Mouse (Mus musculus) intestine, embryonic 16.5 days (tissue): Measurements from ENCODE around the gene Elovl6. TPM values are rescaled to one million over a fixed set of nuclear protein-coding genes. Genes with fewer than 3 reads are reported as not detected.

ENCODE experiments used
- ATAC-seq: fragments of 200-750 bp; cut with Nextera tagmentation; 2 replicates; pipeline ENCODE4 v1.8.0; 2017; ENCODE audit warnings: moderate TSS enrichment, moderate library complexity
- H3K27ac ChIP-seq: fragments of 300-500 bp; sonication (generic); 2 replicates; pipeline ENCODE4 v1.5.1; 2014; ENCODE audit warnings: mild to moderate bottlenecking, low read length
- H3K27me3 ChIP-seq: fragments of 300-500 bp; sonication (generic); replicated peaks from 2 replicates; pipeline ENCODE4 v1.6.1; 2014; ENCODE audit warnings: low read length, control low read depth, mixed read lengths; ENCODE audit not compliant: control insufficient read depth, insufficient read depth
- H3K36me3 ChIP-seq: fragments of 300-500 bp; sonication (generic); 2 replicates; pipeline ENCODE4 v1.6.1; 2014; ENCODE audit warnings: low read length, control low read depth; ENCODE audit not compliant: control insufficient read depth, insufficient read depth
- H3K4me1 ChIP-seq: fragments of 300-500 bp; sonication (generic); 2 replicates; pipeline ENCODE4 v1.6.1; 2014; ENCODE audit warnings: low read length, control low read depth, mixed read lengths; ENCODE audit not compliant: control insufficient read depth, insufficient read depth
- H3K4me2 ChIP-seq: fragments of 300-500 bp; sonication (generic); 2 replicates; pipeline ENCODE4 v1.6.1; 2014; ENCODE audit warnings: low read depth, low read length, control low read depth
- H3K4me3 ChIP-seq: fragments of 300-500 bp; sonication (generic); 2 replicates; pipeline ENCODE4 v1.5.1; 2014; ENCODE audit warnings: mild to moderate bottlenecking, low read length
- H3K9ac ChIP-seq: fragments of 300-500 bp; sonication (generic); 2 replicates; pipeline ENCODE4 v1.6.1; 2014; ENCODE audit warnings: low read depth, low read length
- H3K9me3 ChIP-seq: fragments of 300-500 bp; sonication (generic); 2 replicates; pipeline ENCODE4 v1.6.1; 2016; ENCODE audit warnings: low read length, control low read depth; ENCODE audit not compliant: control insufficient read depth
- WGBS: fragments of 180-500 bp; shearing (Covaris S2); extraction: QIAGEN DNeasy Blood & Tissue Kit; methylation state at CpG from one replicate; pipeline ENCODE4 v1.1.7; 2014; 5-methylcytosine and 5-hydroxymethylcytosine counted together
- polyA plus RNA-seq: library from polyadenylated mRNA; unstranded; fragments of >200 nt; fragmentation: Nextera tagmentation; extraction: Ambion mirVana; gene quantifications from 2 replicates; pipeline ENCODE4 v1.2.1, GENCODE M21; 2015

Elovl6 gene
- polyA plus RNA-seq, 1 experiment from 2014 or later: 51.7 TPM

DNA sequence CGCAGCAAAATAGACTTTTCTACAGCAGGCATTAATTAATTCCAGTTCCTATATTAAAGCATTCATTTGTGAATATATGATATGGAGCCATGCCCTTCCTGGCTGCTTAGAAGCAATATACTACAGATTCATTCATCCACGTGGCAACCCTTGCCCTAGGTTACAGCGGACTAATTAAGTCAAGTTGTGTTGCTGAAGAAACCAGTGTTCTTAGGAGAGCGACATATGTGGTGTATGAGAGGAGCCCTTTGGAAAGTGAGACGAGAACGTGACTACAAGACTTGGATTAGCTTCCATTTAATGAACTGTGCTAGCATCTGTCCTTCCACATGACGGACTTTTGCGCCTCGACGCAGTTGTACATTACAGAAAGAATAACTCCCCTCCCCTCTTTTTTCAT lies 115.2 kb downstream of the Elovl6 start:
- Histone ChIP-seq H3K36me3 (no peaks in the 10 kb centered on the region), H3K27ac (no peak overlapping the region), H3K4me1 (0 out of 2 replicates have a peak, but pooled peaks cover 5% of the 10 kb centered on the region), H3K27me3 (no peaks in the 10 kb centered on the region), H3K9ac (no peak overlapping the region), H3K9me3 (no peaks in the 10 kb centered on the region), H3K4me2 (no peak overlapping the region), H3K4me3 (no peak overlapping the region)
- WGBS: 87% methylated on average over 10 of the region's 10 CpGs
- no peak for ATAC-seq

DNA sequence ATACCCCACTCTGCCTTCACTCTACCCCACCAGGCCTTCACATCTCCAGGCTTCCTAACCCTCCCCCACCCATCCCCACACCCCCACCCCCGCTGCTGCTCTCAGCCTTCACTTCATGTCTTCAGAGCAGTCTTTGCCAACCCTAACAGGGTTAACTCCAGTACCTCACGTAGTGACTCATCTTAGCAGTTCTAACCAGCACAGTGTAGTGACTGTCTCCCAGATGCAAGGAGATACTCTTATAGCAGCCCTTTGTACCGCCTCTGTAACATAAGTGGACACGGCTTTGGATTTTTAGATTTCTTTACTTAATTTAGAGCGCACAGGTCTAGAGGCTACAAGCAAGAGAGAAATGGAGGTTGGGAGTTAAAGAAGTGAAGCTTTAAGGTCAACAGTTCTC lies 116.4 kb downstream of the Elovl6 start:
- Histone ChIP-seq H3K4me1 (0 out of 2 replicates have a peak, but pooled peaks cover 5% of the 10 kb centered on the region), H3K9me3 (no peaks in the 10 kb centered on the region), H3K4me2 (no peak overlapping the region), H3K4me3 (no peak overlapping the region), H3K9ac (no peak overlapping the region), H3K36me3 (no peaks in the 10 kb centered on the region), H3K27me3 (no peaks in the 10 kb centered on the region), H3K27ac (no peak overlapping the region)
- no peak for ATAC-seq
- WGBS: 79% methylated on average over 5 of the region's 5 CpGs

DNA sequence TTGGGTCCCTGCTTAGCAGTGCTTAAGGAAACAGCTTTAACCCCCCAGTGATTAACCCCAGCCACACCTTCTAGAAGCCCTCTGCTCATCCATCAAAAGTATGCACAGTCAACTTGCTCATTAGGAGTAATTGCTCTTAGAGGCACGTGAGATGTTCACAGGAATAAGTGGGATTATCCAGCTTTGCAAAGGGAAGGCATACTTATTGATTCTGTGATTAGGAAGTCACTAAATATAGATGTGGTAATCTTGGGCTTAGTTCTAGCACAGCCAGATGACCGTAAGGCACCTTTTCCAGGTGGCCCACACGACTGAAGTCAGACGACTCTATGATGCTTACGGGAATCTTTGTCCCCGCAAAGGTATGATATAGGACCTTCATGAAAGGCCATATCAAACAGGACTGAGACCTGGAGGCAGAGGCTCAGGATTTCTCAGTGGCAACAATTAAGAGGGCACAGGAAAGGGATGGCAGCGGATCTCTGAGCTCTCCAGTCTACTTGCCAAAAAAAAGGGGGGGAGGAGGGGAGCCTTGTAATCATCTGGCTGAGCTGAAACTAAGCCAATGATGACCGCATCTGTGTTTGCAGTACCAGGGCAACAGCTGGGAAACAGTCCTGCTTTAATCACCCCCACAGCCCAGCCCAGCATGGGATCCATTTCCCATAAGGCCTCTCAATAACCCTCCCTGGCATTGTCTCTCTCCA lies 117.6 kb downstream of the Elovl6 start:
- 0 out of 2 replicates have a peak, but pooled peaks cover 5% of the 10 kb centered on the region for H3K4me1 ChIP-seq
- H3K9me3 ChIP-seq: no peaks in the 10 kb centered on the region
- ATAC-seq: peak; percentile 69
- no peak overlapping the region for H3K4me2 ChIP-seq
- H3K4me3 ChIP-seq: no peak overlapping the region
- H3K36me3 ChIP-seq: no peaks in the 10 kb centered on the region
- no peak overlapping the region for H3K9ac ChIP-seq
- H3K27me3 ChIP-seq: no peaks in the 10 kb centered on the region
- H3K27ac ChIP-seq: no peak overlapping the region
- 66% methylated on average over 8 of the region's 8 CpGs for WGBS

DNA sequence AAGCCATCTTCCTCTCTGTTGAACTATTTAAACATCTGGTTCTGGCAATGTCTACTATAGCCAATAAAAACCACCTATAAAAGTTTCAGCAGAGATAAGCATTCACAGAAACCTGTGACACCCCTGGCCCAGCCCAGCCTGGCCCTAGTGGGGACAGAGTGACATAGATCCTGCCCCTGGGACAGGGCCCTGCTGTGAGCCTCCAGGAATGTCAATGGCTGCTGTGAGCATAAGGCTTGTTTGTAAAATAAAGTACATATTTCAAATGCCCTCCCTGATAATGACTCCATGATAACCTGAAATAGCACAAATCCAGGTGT lies 118.1 kb downstream of the Elovl6 start:
- no peaks in the 10 kb centered on the region for H3K9me3 ChIP-seq
- no peaks in the 10 kb centered on the region for H3K27me3 ChIP-seq
- no peak overlapping the region for H3K27ac ChIP-seq
- H3K4me1 ChIP-seq: 0 out of 2 replicates have a peak, but pooled peaks cover 5% of the 10 kb centered on the region
- no peak overlapping the region for H3K4me3 ChIP-seq
- no peak overlapping the region for H3K4me2 ChIP-seq
- peak; percentile 82 for ATAC-seq
- H3K9ac ChIP-seq: no peak overlapping the region
- no peaks in the 10 kb centered on the region for H3K36me3 ChIP-seq

DNA sequence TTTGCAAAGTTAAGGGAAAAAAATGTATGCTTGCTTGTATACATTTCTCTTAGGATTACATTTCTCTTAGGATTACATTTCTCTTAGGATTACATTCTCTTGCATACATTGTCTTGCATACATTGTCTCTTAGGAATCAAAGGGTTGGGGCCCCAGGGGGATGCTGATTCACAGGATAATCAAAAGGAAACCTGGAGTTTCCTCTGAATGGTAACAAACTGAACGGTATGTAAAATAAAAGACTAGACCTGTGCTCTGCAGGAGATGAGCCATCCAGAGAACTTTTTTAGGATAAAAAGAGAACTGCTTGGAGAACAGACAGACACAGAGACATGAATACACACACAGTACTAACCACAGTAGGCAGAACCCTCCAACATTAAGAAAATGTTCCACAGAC lies 118.8 kb downstream of the Elovl6 start:
- WGBS: 43% methylated on average over 1 of the region's 1 CpGs
- Histone ChIP-seq H3K9me3 (no peaks in the 10 kb centered on the region), H3K9ac (no peak overlapping the region), H3K4me3 (no peak overlapping the region), H3K4me2 (no peak overlapping the region), H3K27me3 (no peaks in the 10 kb centered on the region), H3K4me1 (0 out of 2 replicates have a peak, but pooled peaks cover 2% of the 10 kb centered on the region), H3K36me3 (no peaks in the 10 kb centered on the region), H3K27ac (no peak overlapping the region)
- ATAC-seq: no peak

DNA sequence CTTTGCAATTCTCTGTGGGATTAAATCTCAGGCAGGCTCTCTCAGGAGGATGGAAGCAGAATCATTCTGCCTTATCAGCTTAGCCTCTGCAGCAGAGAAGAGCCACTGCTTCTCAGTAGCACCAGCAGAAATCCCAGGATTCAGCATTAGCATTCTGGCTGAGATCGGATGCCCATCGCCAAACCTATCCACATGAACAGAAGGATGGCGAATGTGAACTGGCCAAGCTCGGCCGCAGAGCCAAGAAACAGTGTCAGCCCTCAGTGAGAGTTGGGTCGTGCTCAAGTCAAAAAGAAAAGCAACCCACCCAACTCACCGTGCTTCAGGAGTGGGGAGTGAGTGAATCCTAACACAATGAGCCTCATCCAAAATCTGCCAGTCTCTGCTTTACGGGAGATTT lies 119.6 kb downstream of the Elovl6 start:
- Histone ChIP-seq H3K4me1 (0 out of 2 replicates have a peak, but pooled peaks cover 2% of the 10 kb centered on the region), H3K4me3 (no peak overlapping the region), H3K9me3 (no peaks in the 10 kb centered on the region), H3K4me2 (no peak overlapping the region), H3K36me3 (no peaks in the 10 kb centered on the region), H3K27me3 (no peaks in the 10 kb centered on the region), H3K27ac (no peak overlapping the region), H3K9ac (no peak overlapping the region)
- WGBS: 93% methylated on average over 8 of the region's 8 CpGs
- ATAC-seq: no peak

DNA sequence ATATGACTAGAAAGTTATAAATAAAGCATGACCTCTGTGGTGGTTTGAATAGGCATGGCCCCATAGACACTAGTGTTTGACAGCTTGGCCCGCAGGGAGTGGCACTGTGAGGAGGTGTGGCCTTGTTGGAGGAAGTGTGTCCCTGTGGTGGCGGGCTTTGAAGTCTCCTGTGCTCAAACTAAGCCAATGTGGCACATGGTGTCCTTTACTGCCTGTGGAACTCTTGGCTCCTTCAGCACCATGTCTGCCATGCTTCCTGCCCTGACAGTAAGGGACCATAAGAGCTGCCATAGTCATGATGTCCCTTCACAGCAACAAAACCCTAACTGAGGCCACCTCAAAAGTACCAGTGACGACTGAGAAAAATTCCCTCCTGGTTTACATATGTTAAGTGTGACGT lies 120.3 kb downstream of the Elovl6 start:
- Histone ChIP-seq H3K4me3 (no peak overlapping the region), H3K27ac (no peak overlapping the region), H3K4me1 (0 out of 2 replicates have a peak, but pooled peaks cover 2% of the 10 kb centered on the region), H3K4me2 (no peak overlapping the region), H3K9me3 (no peaks in the 10 kb centered on the region), H3K27me3 (no peaks in the 10 kb centered on the region), H3K36me3 (no peaks in the 10 kb centered on the region), H3K9ac (no peak overlapping the region)
- no peak for ATAC-seq
- 86% methylated on average over 4 of the region's 4 CpGs for WGBS

DNA sequence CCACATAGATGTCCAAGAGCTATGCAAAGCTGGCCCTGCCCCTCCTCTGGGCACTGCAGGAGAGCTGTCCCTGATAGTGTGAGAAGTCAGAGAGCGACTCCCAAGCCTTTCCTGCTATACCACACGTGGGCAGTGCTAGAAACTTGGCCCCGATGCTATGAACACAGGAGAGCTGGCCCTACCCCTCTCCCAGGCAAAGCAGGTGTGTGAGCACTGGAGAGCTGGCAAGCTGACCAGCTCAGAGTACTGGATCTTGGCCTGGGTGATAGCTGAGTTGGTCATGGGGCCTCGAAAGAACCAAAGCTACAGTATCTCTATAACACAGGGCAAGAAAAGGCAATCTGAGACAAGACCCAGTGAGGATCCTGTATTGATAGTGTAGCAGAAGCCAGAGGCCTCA lies 124.4 kb downstream of the Elovl6 start:
- Histone ChIP-seq H3K9ac (no peak overlapping the region), H3K4me1 (no peaks in the 10 kb centered on the region), H3K9me3 (no peaks in the 10 kb centered on the region), H3K27ac (no peak overlapping the region), H3K36me3 (no peaks in the 10 kb centered on the region), H3K4me3 (no peak overlapping the region), H3K27me3 (no peaks in the 10 kb centered on the region), H3K4me2 (no peak overlapping the region)
- ATAC-seq: no peak
- WGBS: 79% methylated on average over 4 of the region's 4 CpGs

DNA sequence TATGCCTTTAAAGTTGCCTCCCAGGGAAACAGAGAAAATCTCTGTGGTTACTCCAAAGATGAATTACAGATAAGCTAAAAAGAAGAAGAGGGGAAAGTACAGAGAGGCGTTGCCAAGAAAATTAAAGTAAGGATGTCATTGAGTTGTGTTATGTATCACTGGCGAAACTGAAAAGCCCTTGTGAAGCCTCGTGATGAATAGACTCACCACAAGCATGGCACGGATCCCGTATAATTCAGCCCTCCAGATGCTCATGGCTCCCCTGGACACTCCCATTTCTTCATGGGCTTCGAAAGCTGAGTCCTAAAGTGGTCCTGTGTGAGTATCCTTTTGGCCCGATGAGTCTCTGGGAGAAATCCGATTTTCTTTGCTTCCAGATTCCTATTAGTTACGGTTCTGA lies 125.1 kb downstream of the Elovl6 start:
- H3K4me1 ChIP-seq: no peaks in the 10 kb centered on the region
- no peak overlapping the region for H3K4me2 ChIP-seq
- no peaks in the 10 kb centered on the region for H3K9me3 ChIP-seq
- H3K36me3 ChIP-seq: no peaks in the 10 kb centered on the region
- no peak overlapping the region for H3K9ac ChIP-seq
- no peaks in the 10 kb centered on the region for H3K27me3 ChIP-seq
- no peak overlapping the region for H3K27ac ChIP-seq
- WGBS: 80% methylated on average over 9 of the region's 9 CpGs
- no peak overlapping the region for H3K4me3 ChIP-seq
- no peak for ATAC-seq

DNA sequence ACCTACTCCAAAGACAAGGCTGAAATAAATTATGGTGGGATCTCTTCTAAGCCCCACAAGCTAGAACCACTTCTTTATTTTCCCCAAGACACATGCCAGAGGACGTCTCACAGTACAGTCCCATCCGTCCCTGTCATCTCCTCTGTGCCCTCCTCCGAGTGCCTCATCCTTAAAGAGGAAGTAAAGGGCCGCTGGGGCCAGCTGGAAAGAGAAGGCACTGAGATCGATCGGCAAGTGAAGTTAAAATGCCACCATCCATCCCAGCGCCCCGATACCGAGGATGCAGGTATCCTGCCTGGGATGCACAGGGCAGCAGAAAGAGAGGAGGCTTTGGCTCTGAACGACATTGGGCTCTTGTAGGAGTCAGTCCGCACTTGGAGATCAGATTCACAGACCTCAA lies 125.6 kb downstream of the Elovl6 start:
- no peak overlapping the region for H3K4me2 ChIP-seq
- ATAC-seq: no peak
- no peaks in the 10 kb centered on the region for H3K36me3 ChIP-seq
- no peak overlapping the region for H3K9ac ChIP-seq
- H3K27me3 ChIP-seq: no peaks in the 10 kb centered on the region
- H3K27ac ChIP-seq: no peak overlapping the region
- no peaks in the 10 kb centered on the region for H3K9me3 ChIP-seq
- no peaks in the 10 kb centered on the region for H3K4me1 ChIP-seq
- WGBS: 89% methylated on average over 11 of the region's 11 CpGs
- no peak overlapping the region for H3K4me3 ChIP-seq
